Mouse (Mus musculus) forebrain, embryonic 16.5 days (tissue): ENCODE measurements around the gene Tmem9b. TPM values are rescaled to one million over a fixed set of nuclear protein-coding genes. Genes with fewer than 3 reads are reported as not detected.

Source experiments
- ATAC-seq: fragments of 200-750 bp; cut with Nextera tagmentation; 2 replicates; pipeline ENCODE4 v1.8.0; 2017; ENCODE audit warnings: mild to moderate bottlenecking, moderate library complexity
- H3K27ac ChIP-seq: fragments of 300-500 bp; sonication (generic); 2 replicates; pipeline ENCODE4 v1.5.1; 2014; ENCODE audit warnings: low read length, control low read depth
- H3K27me3 ChIP-seq: fragments of 300-500 bp; sonication (generic); replicated peaks from 2 replicates; pipeline ENCODE4 v1.6.1; 2014; ENCODE audit warnings: low read length; ENCODE audit not compliant: control insufficient read depth, insufficient read depth
- H3K36me3 ChIP-seq: fragments of 300-500 bp; sonication (generic); 2 replicates; pipeline ENCODE4 v1.6.1; 2014; ENCODE audit not compliant: control insufficient read depth, insufficient read depth
- H3K4me1 ChIP-seq: fragments of 300-500 bp; sonication (generic); replicated peaks from 2 replicates; pipeline ENCODE4 v1.6.1; 2014; ENCODE audit warnings: low read length; ENCODE audit not compliant: control insufficient read depth, insufficient read depth
- H3K4me2 ChIP-seq: fragments of 300-500 bp; sonication (generic); 2 replicates; pipeline ENCODE4 v1.6.1; 2014; ENCODE audit warnings: mild to moderate bottlenecking, low read length, control low read depth
- H3K4me3 ChIP-seq: fragments of 300-500 bp; sonication (generic); replicated peaks from 2 replicates; pipeline ENCODE4 v1.5.1; 2014; ENCODE audit warnings: mild to moderate bottlenecking, low read length, control low read depth
- H3K9ac ChIP-seq: fragments of 300-500 bp; sonication (generic); replicated peaks from 2 replicates; pipeline ENCODE4 v1.6.1; 2014; ENCODE audit warnings: low read depth, low read length, control low read depth
- H3K9me3 ChIP-seq: fragments of 300-500 bp; sonication (generic); 2 replicates; pipeline ENCODE4 v1.6.1; 2016; ENCODE audit warnings: low read length; ENCODE audit not compliant: control insufficient read depth
- WGBS: fragments of 180-500 bp; shearing (Covaris S2); extraction: QIAGEN DNeasy Blood & Tissue Kit; methylation state at CpG from one replicate; pipeline ENCODE4 v1.1.7; 2014; 5-methylcytosine and 5-hydroxymethylcytosine counted together
- polyA plus RNA-seq: library from polyadenylated mRNA; unstranded; fragments of >200 nt; fragmentation: Nextera tagmentation; extraction: Ambion mirVana; gene quantifications from 2 replicates; pipeline ENCODE4 v1.2.1, GENCODE M21; 2015

Tmem9b gene
- polyA plus RNA-seq, 1 experiment from 2014 or later, result 98.7 TPM

DNA sequence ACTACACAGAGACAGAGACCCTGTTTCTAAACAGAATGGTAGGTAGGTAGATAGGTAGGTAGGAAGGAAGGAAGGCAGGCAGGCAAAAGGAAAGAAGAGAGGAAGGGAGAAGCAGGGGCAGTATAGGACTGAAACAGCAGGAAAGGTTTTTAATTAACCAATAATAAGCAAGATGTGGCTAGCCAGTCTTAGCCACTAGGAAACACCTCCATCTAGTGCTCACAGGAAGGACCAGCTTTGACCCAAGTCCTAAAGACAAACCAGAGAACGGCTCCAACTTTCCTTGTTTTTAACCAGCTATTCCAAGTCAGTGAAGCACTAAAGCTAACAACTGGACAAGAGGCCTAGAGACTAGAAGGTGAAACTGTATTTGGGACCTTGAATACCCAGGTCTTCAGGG, 4.9 kb downstream of the Tmem9b start:
- Histone ChIP-seq H3K4me2 (no peak overlapping the region), H3K36me3 (peaks cover 15% of the 10 kb centered on the region), H3K9ac (no peak overlapping the region), H3K27ac (no peak overlapping the region), H3K4me3 (no peak overlapping the region), H3K9me3 (no peaks in the 10 kb centered on the region), H3K27me3 (no peaks in the 10 kb centered on the region), H3K4me1 (peaks cover 5% of the 10 kb centered on the region)
- WGBS, result 52% methylated on average over 1 of the region's 1 CpGs
- no peak for ATAC-seq

DNA sequence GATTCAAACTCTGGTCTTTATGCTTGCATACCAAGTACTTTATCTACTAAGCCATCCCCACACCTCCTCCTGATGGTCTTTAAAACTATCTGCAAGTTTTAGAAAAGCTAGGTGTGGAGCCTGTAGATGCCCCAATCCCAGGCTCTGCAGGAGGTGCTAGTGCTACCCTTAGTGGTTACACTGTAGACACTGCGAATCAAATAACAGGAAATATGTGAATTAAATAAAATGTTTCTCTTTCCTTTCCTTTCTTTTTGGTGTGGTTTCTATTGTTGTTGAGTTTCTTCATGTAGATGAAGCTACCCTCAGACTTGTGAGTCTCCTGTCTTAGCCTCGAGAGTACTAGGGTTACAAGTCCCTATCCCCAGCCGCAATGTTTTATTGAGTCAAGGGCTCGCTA, 11.0 kb downstream of the Tmem9b start:
- Histone ChIP-seq H3K27me3 (no peaks in the 10 kb centered on the region), H3K4me2 (no peak overlapping the region), H3K9me3 (no peaks in the 10 kb centered on the region), H3K4me1 (no peaks in the 10 kb centered on the region), H3K36me3 (peaks cover 27% of the 10 kb centered on the region), H3K9ac (no peak overlapping the region), H3K4me3 (no peak overlapping the region), H3K27ac (no peak overlapping the region)
- WGBS, result 92% methylated on average over 4 of the region's 4 CpGs
- ATAC-seq, result no peak

DNA sequence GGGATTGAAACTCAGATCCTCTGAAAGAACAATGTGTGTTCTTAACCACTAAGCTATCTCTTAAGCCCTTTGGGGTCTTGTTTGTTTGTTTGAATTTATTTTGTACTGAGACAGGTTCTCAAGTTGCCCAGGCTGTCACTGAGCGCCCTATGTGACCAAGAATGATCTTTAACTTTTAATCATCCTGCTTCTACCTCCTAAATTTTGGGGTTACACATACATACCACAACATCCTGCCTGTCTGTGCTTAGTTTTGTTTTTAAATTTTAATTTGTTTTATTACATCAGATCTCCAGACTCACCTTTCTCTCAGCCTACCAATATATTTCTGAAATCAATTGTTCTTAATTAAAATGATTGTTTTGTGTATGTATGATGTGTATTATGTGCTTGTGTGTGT, 11.6 kb downstream of the Tmem9b start:
- Histone ChIP-seq H3K9ac (no peak overlapping the region), H3K4me3 (no peak overlapping the region), H3K9me3 (no peaks in the 10 kb centered on the region), H3K36me3 (peaks cover 33% of the 10 kb centered on the region), H3K27me3 (no peaks in the 10 kb centered on the region), H3K4me1 (no peaks in the 10 kb centered on the region), H3K27ac (no peak overlapping the region), H3K4me2 (no peak overlapping the region)
- 89% methylated on average over 1 of the region's 1 CpGs for WGBS
- ATAC-seq, result no peak

DNA sequence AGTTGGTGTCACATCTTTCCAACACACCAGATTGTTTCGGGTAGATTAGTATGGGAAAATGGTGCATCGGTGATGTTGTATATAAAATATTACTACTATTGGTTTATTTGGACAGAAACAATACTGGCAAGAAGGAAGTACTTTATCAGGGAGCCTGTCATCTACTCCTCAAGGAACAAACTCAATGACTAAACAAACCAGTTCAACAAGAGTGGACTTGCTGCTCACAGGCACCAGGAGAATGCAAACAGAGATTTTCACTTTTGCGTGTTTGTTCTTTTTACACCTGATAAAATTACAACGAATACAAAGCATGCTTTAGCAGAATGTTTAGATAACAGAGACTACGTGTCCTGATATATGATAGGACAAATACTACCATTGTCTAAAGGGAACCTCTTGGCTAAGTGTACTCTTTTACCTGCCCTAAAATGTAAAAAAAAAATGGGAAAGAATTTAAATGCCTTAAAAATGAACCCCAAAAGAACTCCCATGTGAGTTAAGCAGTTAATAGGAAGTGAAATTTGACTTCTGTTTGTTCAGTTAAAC, 12.8 kb downstream of the Tmem9b start:
- 94% methylated on average over 5 of the region's 5 CpGs for WGBS
- Histone ChIP-seq H3K27ac (no peak overlapping the region), H3K4me2 (no peak overlapping the region), H3K27me3 (no peaks in the 10 kb centered on the region), H3K4me1 (no peaks in the 10 kb centered on the region), H3K9ac (no peak overlapping the region), H3K4me3 (no peak overlapping the region), H3K36me3 (peaks cover 33% of the 10 kb centered on the region), H3K9me3 (no peaks in the 10 kb centered on the region)
- no peak for ATAC-seq

DNA sequence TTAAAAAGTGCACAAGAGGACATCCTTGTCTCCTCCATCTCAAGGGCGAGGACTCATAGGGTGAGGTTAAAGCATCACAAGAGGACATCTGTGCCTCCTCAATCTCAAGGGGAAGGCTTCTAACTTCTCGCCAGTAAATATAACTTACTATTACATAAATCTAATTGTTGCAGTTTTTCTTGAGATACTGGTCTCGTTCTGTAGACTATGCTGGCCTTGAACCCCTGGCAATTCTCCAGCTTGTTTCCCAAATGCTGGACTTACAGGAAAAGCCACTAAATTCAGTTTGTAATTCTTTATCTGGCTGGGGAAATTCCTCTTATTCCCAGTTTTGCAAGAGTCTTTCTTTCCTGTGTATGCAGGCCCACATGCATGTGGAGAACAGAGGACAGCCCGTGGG, 17.9 kb downstream of the Tmem9b start:
- Histone ChIP-seq H3K4me3 (no peak overlapping the region), H3K4me1 (no peaks in the 10 kb centered on the region), H3K4me2 (no peak overlapping the region), H3K27me3 (no peaks in the 10 kb centered on the region), H3K27ac (no peak overlapping the region), H3K9me3 (no peaks in the 10 kb centered on the region), H3K36me3 (peaks cover 10% of the 10 kb centered on the region), H3K9ac (no peak overlapping the region)
- WGBS, result 93% methylated on average over 4 of the region's 4 CpGs
- no peak for ATAC-seq

DNA sequence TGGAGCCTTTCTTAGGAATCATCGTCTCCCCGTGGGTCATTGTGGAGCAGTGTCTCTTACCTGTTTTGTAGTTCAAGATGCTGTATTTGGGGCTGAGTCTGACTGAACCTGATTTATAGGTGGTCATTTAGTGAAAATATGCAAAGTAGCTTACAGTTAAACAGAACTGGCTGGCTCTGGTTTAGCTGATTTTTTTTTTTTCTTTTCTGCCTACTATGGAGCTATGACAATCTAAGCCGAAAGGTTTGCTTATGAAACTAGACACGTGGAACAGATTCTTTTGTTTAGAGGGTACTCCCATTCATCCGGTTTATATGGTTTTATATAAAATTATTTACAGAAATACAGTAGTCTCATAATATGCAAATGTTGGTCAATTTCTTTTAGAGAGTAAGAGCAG, 21.0 kb downstream of the Tmem9b start, which contains the start of gene Ascl3:
TSS of gene Ascl3 (minus strand) at position 101 of the 400 bp plus-strand sequence.
- no peaks in the 10 kb centered on the region for H3K4me1 ChIP-seq
- WGBS, result 88% methylated on average over 5 of the region's 5 CpGs
- H3K4me2 ChIP-seq, result no peak within 1 kb of the TSS
- no peak within 1 kb of the TSS for H3K9ac ChIP-seq
- peaks cover 9% of the 10 kb centered on the region for H3K36me3 ChIP-seq
- H3K27me3 ChIP-seq, result no peaks in the 10 kb centered on the region
- H3K9me3 ChIP-seq, result no peaks in the 10 kb centered on the region
- H3K27ac ChIP-seq, result no peak within 1 kb of the TSS
- ATAC-seq, result no peak
- H3K4me3 ChIP-seq, result no peak within 1 kb of the TSS

DNA sequence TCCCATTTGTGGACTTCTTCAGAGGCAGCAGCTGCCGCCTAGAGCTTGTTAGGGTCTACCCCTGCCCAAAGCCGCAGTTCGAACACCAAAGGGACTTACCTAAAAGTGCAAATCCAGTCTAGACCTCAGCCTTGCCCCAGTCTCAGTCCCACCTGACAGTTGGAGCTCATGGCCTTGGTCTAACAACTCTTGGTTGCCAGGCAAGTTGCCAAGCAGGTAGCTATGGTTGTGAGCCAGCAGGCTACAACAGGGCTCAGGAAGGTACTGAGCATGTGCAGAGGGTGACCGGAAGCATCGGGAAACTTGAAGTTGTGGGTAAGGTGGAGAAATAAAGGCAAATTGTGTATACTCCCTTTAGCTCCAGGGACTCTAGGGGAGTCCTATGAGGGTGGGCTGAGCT, 29.0 kb downstream of the Tmem9b start, which contains the start of gene BC051019:
TSS of gene BC051019 (minus strand) at position 154 of the 400 bp plus-strand sequence.
- Histone ChIP-seq H3K9ac (no peak within 1 kb of the TSS), H3K36me3 (no peaks in the 10 kb centered on the region), H3K9me3 (no peaks in the 10 kb centered on the region), H3K27ac (no peak within 1 kb of the TSS), H3K4me1 (no peaks in the 10 kb centered on the region), H3K4me3 (no peak within 1 kb of the TSS), H3K4me2 (no peak within 1 kb of the TSS), H3K27me3 (no peaks in the 10 kb centered on the region)
- no peak for ATAC-seq
- WGBS, result 93% methylated on average over 5 of the region's 5 CpGs

DNA sequence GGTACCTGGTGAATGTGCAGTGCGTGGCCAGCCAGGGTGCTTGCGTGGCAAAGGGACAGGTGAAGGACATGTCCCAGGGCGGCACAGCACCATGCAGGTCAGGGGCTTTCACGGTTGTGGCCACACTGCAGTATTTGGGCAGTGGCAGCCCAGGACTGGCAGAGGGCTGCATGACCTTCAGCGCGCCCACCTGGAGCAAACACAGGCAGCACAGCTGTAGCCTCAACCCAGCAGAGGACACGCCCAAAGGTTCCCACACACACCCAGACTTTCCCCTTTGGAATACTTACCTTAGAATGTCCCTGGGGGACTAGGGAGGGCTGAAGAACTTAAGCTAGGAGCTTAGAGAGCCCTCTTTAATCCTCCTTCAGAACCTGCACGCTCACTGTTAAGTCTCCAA, 29.6 kb downstream of the Tmem9b start:
- Histone ChIP-seq H3K27ac (no peak overlapping the region), H3K4me2 (no peak overlapping the region), H3K27me3 (no peaks in the 10 kb centered on the region), H3K4me1 (no peaks in the 10 kb centered on the region), H3K4me3 (no peak overlapping the region), H3K9ac (no peak overlapping the region), H3K36me3 (no peaks in the 10 kb centered on the region), H3K9me3 (no peaks in the 10 kb centered on the region)
- 95% methylated on average over 8 of the region's 8 CpGs for WGBS
- ATAC-seq, result no peak

DNA sequence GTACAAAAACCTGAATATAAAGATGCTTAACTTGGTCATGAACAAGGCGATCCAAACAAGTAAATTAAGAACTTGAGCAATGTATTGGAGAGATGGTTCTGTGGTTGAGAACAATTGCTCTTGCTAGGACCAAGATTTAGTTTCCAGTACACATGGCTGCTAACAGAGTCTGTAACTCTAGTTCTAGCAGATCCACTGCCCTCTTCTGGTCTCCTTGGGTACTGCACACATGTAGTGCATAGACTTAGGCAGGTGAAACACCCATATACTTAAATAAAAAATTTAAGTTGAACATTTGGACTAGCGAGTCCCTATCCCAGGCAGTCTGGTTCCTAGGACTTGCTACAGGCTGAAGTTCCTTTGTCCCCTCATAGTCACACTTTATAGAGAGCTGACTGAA, 30.1 kb downstream of the Tmem9b start:
- Histone ChIP-seq H3K9me3 (no peaks in the 10 kb centered on the region), H3K4me1 (no peaks in the 10 kb centered on the region), H3K4me3 (no peak overlapping the region), H3K36me3 (no peaks in the 10 kb centered on the region), H3K27me3 (no peaks in the 10 kb centered on the region), H3K9ac (no peak overlapping the region), H3K27ac (no peak overlapping the region), H3K4me2 (no peak overlapping the region)
- ATAC-seq, result no peak
- 96% methylated on average over 2 of the region's 2 CpGs for WGBS

DNA sequence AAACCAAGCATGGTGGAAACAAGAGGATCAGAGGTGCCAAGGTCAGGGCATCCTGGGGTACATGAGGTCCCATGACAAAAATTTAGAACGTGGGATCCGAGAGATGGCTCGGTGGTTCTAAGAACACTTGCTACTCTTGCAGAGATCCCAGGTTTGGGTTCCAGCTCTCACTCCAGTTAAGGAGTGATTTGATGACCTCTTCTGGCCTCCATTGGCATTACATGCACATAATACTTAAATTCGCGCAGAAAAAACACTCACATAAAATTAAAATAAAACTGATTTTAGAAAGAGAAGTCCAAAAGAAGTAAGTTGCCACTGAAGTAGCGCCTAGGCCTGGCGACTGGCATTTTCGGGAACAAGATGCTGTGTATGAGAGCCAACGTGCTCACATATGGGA, 33.4 kb downstream of the Tmem9b start:
- 65% methylated on average over 9 of the region's 9 CpGs for WGBS
- ATAC-seq, result no peak
- Histone ChIP-seq H3K9me3 (no peaks in the 10 kb centered on the region), H3K4me3 (no peak overlapping the region), H3K9ac (no peak overlapping the region), H3K4me2 (no peak overlapping the region), H3K27ac (no peak overlapping the region), H3K27me3 (no peaks in the 10 kb centered on the region), H3K4me1 (no peaks in the 10 kb centered on the region), H3K36me3 (no peaks in the 10 kb centered on the region)
